Mouse (Mus musculus) ES-E14 (cell line): ENCODE results near the gene Pus7.

Experiments used
- CHD2 ChIP-seq: IDR thresholded peaks from 2 replicates; pipeline ENCODE4 v1.6.1; 2014; ENCODE audit warnings: mild to moderate bottlenecking, low read depth, low read length, inconsistent platforms
- HCFC1 ChIP-seq: IDR thresholded peaks from 2 replicates; pipeline ENCODE4 v1.6.1; 2012; ENCODE audit warnings: low read length, inconsistent platforms, borderline replicate concordance; ENCODE audit not compliant: insufficient read depth
- MAFK ChIP-seq: IDR thresholded peaks from 2 replicates; pipeline ENCODE4 v1.6.1; 2014; ENCODE audit warnings: mild to moderate bottlenecking, low read depth, low read length, inconsistent platforms; ENCODE audit not compliant: insufficient read depth
- ZNF384 ChIP-seq: IDR thresholded peaks from 2 replicates; pipeline ENCODE4 v1.6.1; 2012; ENCODE audit warnings: low read depth, low read length, inconsistent platforms

- TF ChIP-seq MAFK (no peak), CHD2 (no peak), HCFC1 (no peak), ZNF384 (no peak)
Observed at GRCm38 (mm10) chr5:23736366-23736765, 47.1 kb downstream of the Pus7 start.
